Mouse (Mus musculus) cerebellum, adult 2 months (tissue): Measurements from ENCODE around the gene Calm5.
"Not testable (repeated sequence)": the region's sequence is repeated elsewhere in the genome, so short reads cannot be mapped to it uniquely, and the experiment has no call there.

Experiments used
- CTCF ChIP-seq: fragments of 200-500 bp; IDR thresholded peaks from 2 replicates; pipeline ENCODE4 v1.5.1; 2011; ENCODE audit warnings: low read depth, mild to moderate bottlenecking, control low read depth, low read length, moderate library complexity, borderline replicate concordance; ENCODE audit not compliant: insufficient read depth
- POLR2A ChIP-seq: fragments of 200-500 bp; IDR thresholded peaks from 2 replicates; pipeline ENCODE4 v1.6.1; 2011; ENCODE audit warnings: low read length, control low read depth, borderline replicate concordance; ENCODE audit not compliant: insufficient read depth

DNA sequence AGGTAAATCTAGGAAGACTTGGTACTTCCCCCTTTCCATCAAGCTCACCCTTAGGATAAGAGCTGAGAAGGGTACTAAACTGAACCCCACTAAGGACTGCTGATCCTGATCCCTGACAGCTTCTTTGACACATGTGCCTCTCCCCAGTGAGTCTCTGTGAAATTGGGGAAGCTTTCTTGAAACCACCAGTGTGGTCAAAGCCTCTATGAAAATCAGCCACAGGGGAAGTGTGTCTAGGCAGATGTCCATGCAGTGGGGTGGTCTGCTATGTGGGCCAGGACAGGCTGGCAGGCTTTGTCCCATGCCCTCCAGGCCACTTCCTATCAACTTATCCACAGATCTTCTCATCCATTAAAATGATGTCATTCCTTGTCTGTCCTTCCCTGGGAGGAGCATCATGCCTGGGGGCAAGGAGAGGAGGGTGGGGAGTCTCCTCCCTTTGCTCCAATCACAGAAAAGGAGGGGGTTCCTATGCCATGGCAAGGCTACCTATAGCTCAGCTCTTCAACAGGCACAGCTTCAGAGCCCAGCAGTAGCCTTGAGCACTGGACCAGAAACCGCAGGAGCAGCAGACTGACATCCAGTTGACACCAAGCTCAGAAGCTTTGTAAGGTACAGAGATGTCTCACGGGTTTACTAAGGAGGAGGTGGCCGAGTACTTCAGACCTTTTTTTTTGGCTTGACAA lies at the start of gene Calm5:
- TF ChIP-seq CTCF, POLR2A: not testable (repeated sequence)
